ENCODE assay signal across 13 mouse cellular contexts in genomic region chr4:129021886-129022285, GRCm38 (mm10). TPM values are rescaled to one million over a fixed set of nuclear protein-coding genes. Genes with fewer than 3 reads are reported as not detected.
"Had no signal": no experiment of that assay in that cellular context is flagged by ENCODE, and none has a peak within 500 bp of the region (broad histone marks: within the 10 kb centered on the region; RNA-seq: fewer than 3 reads in every experiment).

No protein-coding gene starts in this region.

- H3K9me3 ChIP-seq: limb, embryonic 12.5 days; liver, embryonic 13.5 days; lung, embryonic 15.5 days; midbrain, embryonic 12.5 days had no signal

- DNase-seq: kidney, postnatal 10 days; kidney, postnatal 4 days; liver; liver, embryonic 13.5 days; liver, postnatal 0 days; right cerebral cortex, postnatal 14 days had no signal

- H3K36me3 ChIP-seq: limb, embryonic 12.5 days; liver, embryonic 13.5 days; lung, embryonic 15.5 days; midbrain, embryonic 12.5 days had no signal

- H3K27ac ChIP-seq: layer of hippocampus, adult 2 months; limb, embryonic 12.5 days; liver, embryonic 13.5 days; lung, embryonic 15.5 days; midbrain, embryonic 12.5 days; stomach, postnatal 0 days had no signal

- H3K27me3 ChIP-seq: limb, embryonic 12.5 days; lung, embryonic 15.5 days; midbrain, embryonic 12.5 days had no signal

- H3K9ac ChIP-seq: limb, embryonic 12.5 days; liver, embryonic 13.5 days; liver, postnatal 0 days; lung, embryonic 15.5 days; midbrain, embryonic 12.5 days had no signal

- H3K4me2 ChIP-seq: limb, embryonic 12.5 days; liver, embryonic 13.5 days; lung, embryonic 15.5 days; midbrain, embryonic 12.5 days had no signal

- H3K4me3 ChIP-seq: layer of hippocampus, adult 2 months; limb, embryonic 12.5 days; liver, embryonic 13.5 days; lung, embryonic 15.5 days; midbrain, embryonic 12.5 days had no signal

- ATAC-seq: liver, postnatal 0 days; midbrain, embryonic 16.5 days had no signal

- H3K4me1 ChIP-seq: limb, embryonic 12.5 days had no signal

RNA-seq across cellular contexts. Expression of gene Azin2, which starts 59.6 kb away (rescaled TPM):
- total RNA-seq: megakaryocyte-erythroid progenitor cell, adult 5-6 weeks had no signal
